Comparison of ENCODE assay signal across 14 mouse cellular contexts in the genomic region with DNA sequence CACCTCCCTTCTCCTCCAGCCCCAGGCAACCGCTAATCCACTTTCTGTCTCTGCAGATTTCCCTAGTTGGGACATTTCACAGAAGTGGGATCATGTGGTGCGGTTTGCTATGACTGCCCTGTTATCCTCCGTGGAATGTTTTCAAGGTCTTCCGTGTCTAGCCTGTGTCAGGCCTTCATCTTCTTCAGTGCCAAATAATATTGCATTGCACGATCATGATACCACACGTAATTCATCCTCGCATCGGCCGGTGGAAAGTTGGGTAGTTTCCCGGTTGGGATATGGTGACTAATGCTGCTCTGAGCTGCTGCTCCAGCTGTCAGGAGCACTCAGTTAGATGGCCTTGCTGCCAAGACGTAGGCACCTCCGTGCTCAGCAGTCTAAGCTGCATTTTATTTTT. TPM values are rescaled to one million over a fixed set of nuclear protein-coding genes. Genes with fewer than 3 reads are reported as not detected.
A peak's percentile ranks its signal among the peaks of the same experiment; 100 is the strongest.
DNase-seq lines count a peak whose midpoint lies in the region; ATAC-seq and TF ChIP-seq lines count a peak whose summit lies in the region.
"Had no signal": no experiment of that assay in that cellular context is flagged by ENCODE, and none has a peak within 500 bp of the region (broad histone marks: within the 10 kb centered on the region; RNA-seq: fewer than 3 reads in every experiment).

No protein-coding gene starts in this region.

- H3K4me3 ChIP-seq in heart, adult 2 months, result no peak overlapping the region
- no peak overlapping the region for H3K4me3 ChIP-seq in heart, embryonic 10.5 days
- H3K4me3 ChIP-seq in embryonic fibroblast, embryonic 13.5 days (ENCODE audit: insufficient read depth, low read length), result no peak overlapping the region
- H3K4me3 ChIP-seq: hindbrain, embryonic 13.5 days; midbrain, embryonic 13.5 days had no signal

- 41% methylated on average over 12 of the region's 12 CpGs for WGBS in heart, adult 2 months
- WGBS in heart, embryonic 10.5 days, result 83% methylated on average over 12 of the region's 12 CpGs

- peaks cover 3% of the 10 kb centered on the region for H3K4me1 ChIP-seq in heart, adult 2 months (ENCODE audit: control insufficient read depth, insufficient read depth, low read length)
- peaks cover 38% of the 10 kb centered on the region for H3K4me1 ChIP-seq in heart, embryonic 10.5 days
- 0 out of 2 replicates have a peak, but pooled peaks cover 1% of the 10 kb centered on the region for H3K4me1 ChIP-seq in embryonic fibroblast, embryonic 13.5 days (ENCODE audit: control insufficient read depth, insufficient read depth, low read length)

- no peaks in the 10 kb centered on the region for H3K27me3 ChIP-seq in heart, adult 2 months (ENCODE audit: control insufficient read depth, insufficient read depth, low read length)
- peaks cover 41% of the 10 kb centered on the region for H3K27me3 ChIP-seq in heart, embryonic 10.5 days (ENCODE audit: insufficient read depth, poor library complexity, severe bottlenecking)
- H3K27me3 ChIP-seq: midbrain, embryonic 13.5 days had no signal

- TF ChIP-seq POLR2A in heart, adult 2 months (IDR thresholded peaks at IDR 0.05; ENCODE audit: insufficient read depth, low read depth, low read length), result no peak
- TF ChIP-seq POLR2A in embryonic fibroblast, embryonic 13.5 days (IDR thresholded peaks at IDR 0.05; ENCODE audit: low read depth, low read length), result no peak

- H3K79me2 ChIP-seq in heart, adult 2 months (replicated peaks; ENCODE audit: control insufficient read depth, insufficient read depth, low read length), result no peaks in the 10 kb centered on the region

- peak overlapping the region; percentile 55 for H3K27ac ChIP-seq in heart, adult 2 months
- no peak overlapping the region for H3K27ac ChIP-seq in heart, embryonic 10.5 days
- H3K27ac ChIP-seq in embryonic fibroblast, embryonic 13.5 days (ENCODE audit: insufficient read depth, low read length), result peak overlapping the region; percentile 16; the same call in 1 of the 2 replicates
- H3K27ac ChIP-seq: hindbrain, embryonic 13.5 days; midbrain, embryonic 13.5 days had no signal

- DNase-seq in heart, adult 2 months, result peak in 1 of 2 experiments; percentile 53
- DNase-seq in heart, embryonic 10.5 days (ENCODE audit: low spot score), result no peak
- peak; percentile 46 for DNase-seq in Muller cell, postnatal 12 days (ENCODE audit: inconsistent ontology term)
- peak; percentile 38 for DNase-seq in heart, postnatal 4 days
- DNase-seq in ovary, postnatal 10 days (ENCODE audit: low spot score), result no peak
- DNase-seq in kidney, postnatal 25 days, result no peak
- DNase-seq: embryo, embryonic 11 days; forebrain, postnatal 0 days; kidney, adult 9 months; thymus, postnatal 4 days had no signal

- no peaks in the 10 kb centered on the region for H3K9me3 ChIP-seq in heart, embryonic 10.5 days
- H3K9me3 ChIP-seq: hindbrain, embryonic 13.5 days had no signal

- H3K36me3 ChIP-seq in heart, adult 2 months (ENCODE audit: control insufficient read depth, insufficient read depth, low read length), result no peaks in the 10 kb centered on the region
- H3K36me3 ChIP-seq in heart, embryonic 10.5 days, result no peaks in the 10 kb centered on the region
- H3K36me3 ChIP-seq: hindbrain, embryonic 13.5 days; midbrain, embryonic 13.5 days had no signal

- intact Hi-C loops in heart, adult 2 months (cut with DNase I), result no loop called here

- ATAC-seq in erythroblast, adult 5-6 weeks (replicated peaks; ENCODE audit: low FRiP score, poor library complexity, severe bottlenecking), result no peak
- ATAC-seq: forebrain, postnatal 0 days; midbrain, embryonic 13.5 days had no signal

- TF ChIP-seq EP300 in heart, adult 2 months (IDR thresholded peaks at IDR 0.05; ENCODE audit: insufficient read depth, low read depth, low read length), result no peak

- TF ChIP-seq CTCF in heart, adult 2 months (IDR thresholded peaks at IDR 0.05), result no peak
- no peak for TF ChIP-seq CTCF in embryonic fibroblast, embryonic 13.5 days (IDR thresholded peaks at IDR 0.05; ENCODE audit: borderline replicate concordance, insufficient read depth, low read length)

- no peak overlapping the region for H3K9ac ChIP-seq in heart, adult 2 months (ENCODE audit: low read depth, low read length)
- H3K9ac ChIP-seq: forebrain, postnatal 0 days; hindbrain, embryonic 13.5 days; midbrain, embryonic 13.5 days had no signal

RNA-seq across cellular contexts. Expression of a gene that starts 55.3 kb away (rescaled TPM):
- total RNA-seq in heart, adult 2 months (2021), result not detected
- polyA plus RNA-seq in heart, adult 2 months (2012; rRNA removed), result not detected in 2 replicates
- 0.08 TPM in 1 of 2 replicates, not detected in the other for polyA plus RNA-seq in heart, embryonic 10.5 days (2016; fragmentation: Nextera tagmentation; extraction: Ambion mirVana)
- polyA plus RNA-seq in embryonic fibroblast, embryonic 13.5 days (2011; ENCODE audit: insufficient read length, low read depth, missing spikeins), result not detected in 2 replicates
- not detected for total RNA-seq in heart, postnatal 4 days (2021)
- not detected in 2 replicates for total RNA-seq in erythroblast, adult 5-6 weeks (2015; ENCODE audit: low replicate concordance)
- total RNA-seq in erythroblast, adult 5-6 weeks (2017; ENCODE audit: low replicate concordance), result 0.70 and 1.1 TPM in 2 replicates
- total RNA-seq: forebrain, postnatal 0 days had no signal

Comparison
In these comparisons a context has a peak if more than half of its experiments do, and no peak if none do; other contexts are left out.
1. DNase-seq: peak in Muller cell, postnatal 12 days (single experiment) and heart, postnatal 4 days (single experiment); none in heart, embryonic 10.5 days (single experiment), ovary, postnatal 10 days (single experiment) and kidney, postnatal 25 days (0 of 2).